Mouse (Mus musculus): ENCODE results near the gene N4bp2. TPM values are rescaled to one million over a fixed set of nuclear protein-coding genes. Genes with fewer than 3 reads are reported as not detected.

Gene N4bp2
- total and polyA plus RNA-seq, 2 experiments from 2014 or later = 12.0 to 33.0 TPM

DNA sequence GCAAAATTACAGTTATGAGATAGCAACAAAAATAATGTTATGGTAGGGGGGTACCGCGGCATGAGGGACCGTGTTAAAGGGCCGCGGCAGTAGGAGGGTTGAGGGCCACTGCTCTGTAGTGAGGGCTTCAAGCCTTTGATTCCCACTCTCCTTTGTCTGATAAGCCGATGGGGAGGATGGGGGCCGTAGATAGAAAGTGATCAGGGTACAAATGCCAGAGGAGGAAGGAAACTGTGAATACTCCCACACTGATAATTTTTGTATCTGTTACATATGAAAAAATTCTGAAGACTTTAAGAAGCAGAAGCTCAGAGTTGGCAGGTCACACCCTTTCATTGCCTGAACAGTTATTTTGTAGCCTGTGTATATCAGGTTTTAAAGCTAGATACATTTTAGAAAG is 79.6 kb downstream of the N4bp2 start:
- no peak overlapping the region for H3K4me3 ChIP-seq (ENCODE audit: low read depth, low read length)
- H3K9me3 ChIP-seq (ENCODE audit: low read length) = no peaks in the 10 kb centered on the region
- H3K27ac ChIP-seq (ENCODE audit: low read depth, low read length) = no peak overlapping the region
- no peaks in the 10 kb centered on the region for H3K4me1 ChIP-seq (ENCODE audit: insufficient read depth, low read length)
- TF ChIP-seq CTCF (IDR thresholded peaks at IDR 0.05) = no peak
- ATAC-seq (ENCODE audit: low FRiP score) (no peak), DNase-seq (ENCODE audit: low spot score) (no peak)
- H3K4me2 ChIP-seq (ENCODE audit: low read depth, low read length, poor library complexity, severe bottlenecking) = no peak overlapping the region
- H3K36me3 ChIP-seq (ENCODE audit: insufficient read depth, low read length) = no peaks in the 10 kb centered on the region
- WGBS = 94% methylated on average over 7 of the region's 7 CpGs
- H3K27me3 ChIP-seq (ENCODE audit: insufficient read depth, low read length) = no peaks in the 10 kb centered on the region
- H3K9ac ChIP-seq (replicated peaks; ENCODE audit: low read length, poor library complexity, severe bottlenecking) = no peak overlapping the region

DNA sequence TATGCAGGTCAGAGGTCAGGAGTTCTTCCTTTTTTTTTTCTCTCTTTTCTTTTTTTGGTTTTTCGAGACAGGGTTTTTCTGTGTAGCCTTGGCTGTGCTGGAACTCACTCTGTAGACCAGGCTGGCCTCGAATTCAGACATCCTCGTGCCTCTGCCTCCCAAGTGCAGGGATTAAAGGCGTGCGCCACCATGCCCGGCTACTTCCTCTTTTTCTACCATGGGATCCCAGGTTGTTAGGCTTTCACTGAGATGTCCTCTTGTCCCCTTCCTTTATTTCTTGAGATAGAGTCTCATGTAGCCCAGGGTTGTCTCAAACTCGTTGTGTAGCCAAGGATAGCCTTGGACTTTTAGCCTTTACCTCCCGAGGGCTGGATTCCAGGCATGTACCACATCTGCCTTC is 83.2 kb downstream of the N4bp2 start:
- Histone ChIP-seq H3K9ac (replicated peaks; ENCODE audit: low read length, poor library complexity, severe bottlenecking) (no peak overlapping the region), H3K27ac (ENCODE audit: low read depth, low read length) (no peak overlapping the region), H3K36me3 (ENCODE audit: insufficient read depth, low read length) (no peaks in the 10 kb centered on the region), H3K9me3 (ENCODE audit: low read length) (no peaks in the 10 kb centered on the region), H3K4me1 (ENCODE audit: insufficient read depth, low read length) (no peaks in the 10 kb centered on the region), H3K4me2 (ENCODE audit: low read depth, low read length, poor library complexity, severe bottlenecking) (no peak overlapping the region), H3K27me3 (ENCODE audit: insufficient read depth, low read length) (no peaks in the 10 kb centered on the region), H3K4me3 (ENCODE audit: low read depth, low read length) (no peak overlapping the region)
- DNase-seq (ENCODE audit: low spot score) (no peak), ATAC-seq (ENCODE audit: low FRiP score) (no peak)
- no peak for TF ChIP-seq CTCF (IDR thresholded peaks at IDR 0.05)
- 86% methylated on average over 8 of the region's 8 CpGs for WGBS

DNA sequence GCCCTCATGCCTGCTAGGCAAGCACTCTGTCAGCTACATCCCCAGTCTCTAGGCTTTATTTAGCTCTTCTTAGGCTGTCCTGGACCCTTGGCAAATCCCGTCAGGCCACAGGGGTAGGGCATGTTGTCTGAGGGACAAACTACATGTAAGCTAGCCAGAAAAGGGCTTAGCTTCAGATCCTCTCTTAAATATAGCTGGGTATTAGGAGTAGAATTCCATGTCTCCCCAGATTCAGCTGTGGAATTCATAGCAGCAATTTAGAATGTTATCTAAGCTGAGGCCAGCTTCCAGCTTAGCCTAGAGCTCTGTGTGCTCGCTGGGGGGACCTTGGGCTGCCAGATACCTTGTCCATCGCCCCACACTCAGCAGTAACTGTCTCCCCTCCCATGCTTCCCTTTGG is 83.6 kb downstream of the N4bp2 start:
- no peak for DNase-seq (ENCODE audit: low spot score)
- no peaks in the 10 kb centered on the region for H3K4me1 ChIP-seq (ENCODE audit: insufficient read depth, low read length)
- H3K9ac ChIP-seq (replicated peaks; ENCODE audit: low read length, poor library complexity, severe bottlenecking) = no peak overlapping the region
- no peaks in the 10 kb centered on the region for H3K36me3 ChIP-seq (ENCODE audit: insufficient read depth, low read length)
- TF ChIP-seq CTCF (IDR thresholded peaks at IDR 0.05) = no peak
- no peak for ATAC-seq (ENCODE audit: low FRiP score)
- no peak overlapping the region for H3K27ac ChIP-seq (ENCODE audit: low read depth, low read length)
- no peaks in the 10 kb centered on the region for H3K9me3 ChIP-seq (ENCODE audit: low read length)
- no peak overlapping the region for H3K4me2 ChIP-seq (ENCODE audit: low read depth, low read length, poor library complexity, severe bottlenecking)
- H3K27me3 ChIP-seq (ENCODE audit: insufficient read depth, low read length) = no peaks in the 10 kb centered on the region
- H3K4me3 ChIP-seq (ENCODE audit: low read depth, low read length) = no peak overlapping the region
- 75% methylated on average over 3 of the region's 3 CpGs for WGBS

DNA sequence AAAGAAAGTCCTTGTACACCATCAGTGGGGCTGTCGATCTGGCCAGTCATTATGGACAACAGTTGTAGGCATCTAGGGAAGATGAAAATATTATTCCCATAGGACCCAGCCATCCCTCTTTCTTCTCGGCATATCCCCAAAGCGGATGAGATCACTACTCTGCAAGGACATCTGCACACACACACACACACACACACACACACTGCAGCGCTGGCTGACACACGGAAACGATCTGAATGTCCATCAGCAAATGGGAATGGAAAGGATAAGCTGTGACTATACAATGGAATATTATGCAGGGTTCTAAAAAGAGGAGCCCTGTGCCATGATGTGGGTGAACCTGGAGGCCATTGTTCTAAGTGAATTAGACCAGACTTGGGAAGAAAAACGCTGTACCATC is 84.3 kb downstream of the N4bp2 start:
- Histone ChIP-seq H3K4me2 (ENCODE audit: low read depth, low read length, poor library complexity, severe bottlenecking) (no peak overlapping the region), H3K4me1 (ENCODE audit: insufficient read depth, low read length) (no peaks in the 10 kb centered on the region), H3K27ac (ENCODE audit: low read depth, low read length) (no peak overlapping the region), H3K9me3 (ENCODE audit: low read length) (no peaks in the 10 kb centered on the region), H3K4me3 (ENCODE audit: low read depth, low read length) (no peak overlapping the region), H3K27me3 (ENCODE audit: insufficient read depth, low read length) (no peaks in the 10 kb centered on the region), H3K9ac (replicated peaks; ENCODE audit: low read length, poor library complexity, severe bottlenecking) (no peak overlapping the region), H3K36me3 (ENCODE audit: insufficient read depth, low read length) (no peaks in the 10 kb centered on the region)
- DNase-seq (ENCODE audit: low spot score) (no peak), ATAC-seq (ENCODE audit: low FRiP score) (no peak)
- no peak for TF ChIP-seq CTCF (IDR thresholded peaks at IDR 0.05)
- WGBS = 81% methylated on average over 7 of the region's 7 CpGs

DNA sequence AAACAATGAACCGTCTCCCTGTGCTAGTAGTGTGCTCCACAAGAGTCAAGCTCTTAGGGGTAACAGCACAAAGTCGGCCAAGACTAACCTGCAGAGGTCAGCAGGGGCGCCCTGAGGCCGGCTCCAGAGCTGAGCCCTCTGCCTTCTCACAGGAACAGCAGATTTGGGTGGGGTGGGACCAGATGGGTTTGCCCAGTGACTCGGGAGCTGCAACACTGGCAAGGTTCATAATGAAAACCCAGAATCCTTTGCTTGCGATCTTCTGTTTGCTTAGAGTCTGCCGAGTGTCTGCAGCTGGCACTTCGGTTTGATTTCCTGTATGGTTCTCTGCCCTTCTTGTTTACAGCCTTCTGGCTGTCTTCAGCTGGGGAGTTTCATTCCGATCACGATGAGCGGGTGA is 87.4 kb downstream of the N4bp2 start:
- no peak for DNase-seq (ENCODE audit: low spot score)
- no peak for ATAC-seq (ENCODE audit: low FRiP score)
- Histone ChIP-seq H3K4me1 (ENCODE audit: insufficient read depth, low read length) (no peaks in the 10 kb centered on the region), H3K4me2 (ENCODE audit: low read depth, low read length, poor library complexity, severe bottlenecking) (no peak overlapping the region), H3K36me3 (ENCODE audit: insufficient read depth, low read length) (no peaks in the 10 kb centered on the region), H3K27me3 (ENCODE audit: insufficient read depth, low read length) (no peaks in the 10 kb centered on the region), H3K4me3 (ENCODE audit: low read depth, low read length) (no peak overlapping the region), H3K27ac (ENCODE audit: low read depth, low read length) (no peak overlapping the region), H3K9ac (replicated peaks; ENCODE audit: low read length, poor library complexity, severe bottlenecking) (no peak overlapping the region), H3K9me3 (ENCODE audit: low read length) (no peaks in the 10 kb centered on the region)
- 69% methylated on average over 11 of the region's 11 CpGs for WGBS
- no peak for TF ChIP-seq CTCF (IDR thresholded peaks at IDR 0.05)

DNA sequence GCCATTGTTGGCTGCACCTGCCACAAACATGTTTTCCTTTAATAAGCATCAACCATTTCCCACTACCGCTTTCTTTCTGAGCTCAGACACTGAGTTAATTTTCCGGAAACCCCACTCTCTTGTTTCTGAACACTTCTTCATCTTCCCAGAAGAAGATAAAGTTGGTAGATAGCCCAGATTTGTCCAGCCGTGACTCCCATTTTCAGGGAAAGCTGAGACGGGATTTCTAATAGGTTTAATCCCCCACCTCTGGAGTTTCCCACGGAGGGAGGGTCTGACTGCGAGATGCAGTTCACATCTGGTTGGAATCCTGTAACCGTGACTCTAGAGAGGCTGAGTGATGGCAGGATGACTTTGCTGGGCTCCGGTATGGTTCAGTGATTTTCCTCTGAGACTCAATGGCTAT is 91.5 kb downstream of the N4bp2 start:
- 16% methylated on average over 8 of the region's 8 CpGs for WGBS
- no peaks in the 10 kb centered on the region for H3K27me3 ChIP-seq (ENCODE audit: insufficient read depth, low read length)
- H3K9me3 ChIP-seq (ENCODE audit: low read length) = no peaks in the 10 kb centered on the region
- H3K4me3 ChIP-seq (ENCODE audit: low read depth, low read length) = no peak overlapping the region
- ATAC-seq (ENCODE audit: low FRiP score) = no peak
- no peak overlapping the region for H3K9ac ChIP-seq (replicated peaks; ENCODE audit: low read length, poor library complexity, severe bottlenecking)
- H3K36me3 ChIP-seq (ENCODE audit: insufficient read depth, low read length) = no peaks in the 10 kb centered on the region
- TF ChIP-seq CTCF (IDR thresholded peaks at IDR 0.05) = no peak
- H3K4me1 ChIP-seq (ENCODE audit: insufficient read depth, low read length) = no peaks in the 10 kb centered on the region
- no peak overlapping the region for H3K4me2 ChIP-seq (ENCODE audit: low read depth, low read length, poor library complexity, severe bottlenecking)
- H3K27ac ChIP-seq (ENCODE audit: low read depth, low read length) = no peak overlapping the region
- no peak for DNase-seq (ENCODE audit: low spot score)
